Mouse (Mus musculus): ENCODE measurements around the gene Klrb1b. TPM values are rescaled to one million over a fixed set of nuclear protein-coding genes. Genes with fewer than 3 reads are reported as not detected.
A peak's percentile ranks its signal among the peaks of the same experiment; 100 is the strongest.
"Not testable (repeated sequence)": the region's sequence is repeated elsewhere in the genome, so short reads cannot be mapped to it uniquely, and the experiment has no call there.

The Klrb1b gene
- polyA plus RNA-seq, 1 experiment from 2014 or later = not detected

DNA sequence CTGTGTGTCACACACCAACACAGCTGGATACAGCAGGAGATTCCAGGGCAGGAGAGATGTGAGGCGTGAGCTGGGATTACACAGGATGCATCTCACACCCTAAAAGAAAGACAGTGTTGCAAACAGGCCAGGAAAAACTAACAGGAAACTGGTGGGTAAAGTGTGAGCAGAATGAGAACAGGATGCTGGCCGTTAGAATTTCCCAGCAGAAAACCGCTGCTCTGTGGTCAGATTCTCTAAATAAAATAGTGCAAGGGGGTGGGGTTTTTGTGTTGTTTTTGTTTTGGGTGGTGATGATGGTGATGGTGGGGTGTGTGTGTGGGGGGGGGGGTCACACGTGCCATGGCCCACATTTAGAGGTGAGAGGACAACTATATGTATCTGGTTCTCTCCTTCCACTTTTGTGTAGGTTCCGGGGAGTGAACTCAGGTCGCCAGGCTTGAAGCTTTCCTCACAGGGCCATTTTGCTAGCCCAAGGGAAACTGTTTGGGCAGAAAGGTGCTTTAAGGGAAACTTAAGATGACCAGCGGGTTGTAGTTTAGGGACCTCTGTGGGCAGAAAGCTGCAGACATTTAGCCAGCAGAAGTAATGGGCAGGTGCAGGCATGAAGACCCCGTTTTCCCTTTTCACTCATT lies 29.7 kb downstream of the Klrb1b start:
- Histone ChIP-seq H3K27ac (no peak overlapping the region), H3K9me3 (no peaks in the 10 kb centered on the region), H3K36me3 (no peaks in the 10 kb centered on the region), H3K9ac (no peak overlapping the region), H3K4me3 (no peak overlapping the region), H3K4me2 (replicated peaks) (no peak overlapping the region), H3K4me1 (peaks cover 14% of the 10 kb centered on the region), H3K27me3 (no peaks in the 10 kb centered on the region)
- no peak for ATAC-seq (ENCODE audit: low FRiP score, low read depth)
- WGBS = 70% methylated on average over 8 of the region's 8 CpGs

DNA sequence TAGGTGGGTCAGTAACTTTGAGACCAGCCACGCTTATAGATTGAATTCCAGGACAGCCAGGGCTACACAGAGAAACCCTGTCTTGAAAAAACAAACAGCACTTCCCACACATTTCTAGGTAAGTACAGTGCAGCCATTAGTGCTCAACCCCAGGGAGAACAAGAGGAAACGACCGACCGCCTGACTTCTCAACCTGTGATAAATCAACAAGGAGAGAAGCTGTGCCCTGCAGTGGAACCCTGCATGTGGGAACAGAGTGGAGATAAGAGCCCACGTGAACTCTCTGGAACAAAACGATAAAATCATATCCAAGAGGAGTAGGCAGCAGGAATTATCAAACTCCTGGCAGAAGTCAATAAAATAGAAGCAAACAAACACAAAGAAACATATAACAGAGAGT lies 32.4 kb downstream of the Klrb1b start:
- no peak overlapping the region for H3K4me3 ChIP-seq
- no peaks in the 10 kb centered on the region for H3K9me3 ChIP-seq
- no peak overlapping the region for H3K27ac ChIP-seq
- H3K27me3 ChIP-seq = no peaks in the 10 kb centered on the region
- ATAC-seq (ENCODE audit: low FRiP score, low read depth) = no peak
- H3K4me1 ChIP-seq = peaks cover 14% of the 10 kb centered on the region
- no peak overlapping the region for H3K9ac ChIP-seq
- no peak overlapping the region for H3K4me2 ChIP-seq (replicated peaks)
- WGBS = 44% methylated on average over 6 of the region's 6 CpGs
- H3K36me3 ChIP-seq = no peaks in the 10 kb centered on the region

DNA sequence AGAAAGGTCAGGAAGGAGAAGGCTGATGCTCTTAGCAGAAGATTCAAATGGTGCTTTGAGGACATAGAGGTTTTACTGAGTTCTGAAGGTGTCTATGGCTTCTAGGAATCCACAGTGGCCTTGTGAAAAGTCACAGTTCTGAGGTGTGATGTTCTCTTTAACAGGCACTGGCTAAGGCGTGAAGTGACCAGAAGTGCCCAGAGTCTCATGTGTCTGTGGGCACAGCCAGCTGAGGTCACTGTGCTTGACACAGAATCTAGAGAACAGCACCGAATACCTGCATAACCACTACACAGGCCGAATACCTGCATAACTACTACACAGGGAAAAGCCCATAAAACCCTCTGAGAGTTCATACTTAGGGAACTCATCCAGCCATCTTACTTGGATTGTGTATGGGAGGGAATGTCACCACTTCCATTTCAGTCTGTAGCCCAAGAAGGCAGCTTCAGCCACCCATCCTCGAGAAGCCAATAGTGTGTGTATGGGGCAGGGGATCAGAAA lies 35.6 kb downstream of the Klrb1b start:
- not testable (repeated sequence) for H3K27ac ChIP-seq; H3K4me3 ChIP-seq; H3K4me1 ChIP-seq; H3K27me3 ChIP-seq; H3K36me3 ChIP-seq; H3K9me3 ChIP-seq; ATAC-seq (ENCODE audit: low FRiP score, low read depth); H3K4me2 ChIP-seq (replicated peaks); H3K9ac ChIP-seq
- 71% methylated on average over 4 of the region's 4 CpGs for WGBS

DNA sequence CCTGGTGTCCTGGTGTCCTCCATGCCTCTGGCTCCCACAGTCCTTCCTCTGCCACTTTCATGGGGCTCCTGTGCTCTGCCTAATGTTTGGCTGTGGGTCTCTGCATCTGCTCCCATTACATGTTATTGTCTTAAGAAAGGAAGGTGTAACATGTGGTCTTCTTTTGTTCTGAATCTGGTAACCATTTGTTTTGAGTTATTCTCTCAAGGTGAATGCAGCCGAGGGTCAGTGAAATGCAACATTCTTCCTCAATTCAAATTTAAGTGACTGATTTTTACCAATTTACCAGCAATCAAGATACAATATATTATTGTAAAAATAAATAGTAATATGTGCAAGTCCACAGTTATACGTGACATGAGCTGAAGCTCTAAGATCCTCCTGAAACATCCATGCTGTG lies 37.0 kb downstream of the Klrb1b start, which contains the start of gene Klrb1c:
Klrb1c (minus strand) TSS at position 101 of the 400 bp plus-strand sequence.
- peaks cover 3% of the 10 kb centered on the region; the same call in 1 of the 2 replicates for H3K4me1 ChIP-seq
- no peak for ATAC-seq (ENCODE audit: low FRiP score, low read depth)
- H3K9me3 ChIP-seq = no peaks in the 10 kb centered on the region
- H3K9ac ChIP-seq = no peak within 1 kb of the TSS
- H3K4me3 ChIP-seq = no peak within 1 kb of the TSS
- no peak within 1 kb of the TSS for H3K27ac ChIP-seq
- H3K4me2 ChIP-seq (replicated peaks) = no peak within 1 kb of the TSS
- WGBS = 73% methylated on average over 2 of the region's 2 CpGs
- no peaks in the 10 kb centered on the region for H3K27me3 ChIP-seq
- no peaks in the 10 kb centered on the region for H3K36me3 ChIP-seq

DNA sequence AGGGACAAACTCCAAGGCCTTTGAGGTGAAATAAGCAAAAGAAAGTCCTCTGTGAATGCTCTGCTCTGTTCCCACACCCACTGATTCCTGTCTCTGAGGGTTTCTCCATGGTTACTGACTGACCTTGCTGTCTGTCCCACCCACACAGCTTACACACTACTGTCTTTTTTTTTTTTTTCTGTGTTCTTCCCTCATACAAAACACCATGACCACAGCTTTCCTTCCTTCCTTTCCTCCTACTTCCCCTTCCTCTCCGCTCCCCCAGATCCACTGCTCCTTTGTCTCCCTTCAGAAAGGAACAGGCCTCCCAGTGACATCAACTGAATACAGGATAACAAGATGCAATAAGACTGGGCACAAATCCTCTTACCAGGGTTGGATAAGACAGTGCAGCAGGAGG lies 37.6 kb downstream of the Klrb1b start:
- H3K27ac ChIP-seq = no peak overlapping the region
- H3K4me2 ChIP-seq (replicated peaks) = no peak overlapping the region
- H3K36me3 ChIP-seq = no peaks in the 10 kb centered on the region
- ATAC-seq (ENCODE audit: low FRiP score, low read depth) = no peak
- H3K27me3 ChIP-seq = no peaks in the 10 kb centered on the region
- H3K4me1 ChIP-seq = peaks cover under 1% of the 10 kb centered on the region; the same call in 1 of the 2 replicates
- H3K9ac ChIP-seq = no peak overlapping the region
- H3K9me3 ChIP-seq = no peaks in the 10 kb centered on the region
- no peak overlapping the region for H3K4me3 ChIP-seq
- WGBS = 92% methylated on average over 1 of the region's 1 CpGs

DNA sequence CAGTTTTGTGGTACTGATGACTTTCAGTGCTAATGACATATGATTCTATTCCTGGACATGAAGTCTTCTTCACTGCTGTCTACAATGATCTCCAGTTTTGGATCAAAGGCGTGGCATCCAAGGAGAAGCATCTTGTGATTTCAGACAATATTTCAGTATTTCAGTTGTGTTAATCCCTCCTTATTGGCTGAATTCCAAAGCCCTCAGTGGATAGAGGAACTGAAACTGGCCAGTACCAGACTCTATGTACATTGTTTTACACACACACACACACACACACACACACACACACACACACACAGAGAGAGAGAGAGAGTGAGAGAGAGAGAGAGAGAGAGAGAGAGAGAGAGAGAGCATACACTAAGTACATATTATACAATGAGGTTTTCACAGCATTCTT lies 39.7 kb downstream of the Klrb1b start:
- not testable (repeated sequence) for H3K4me2 ChIP-seq (replicated peaks); ATAC-seq (ENCODE audit: low FRiP score, low read depth); H3K9me3 ChIP-seq; H3K27me3 ChIP-seq; H3K4me3 ChIP-seq; H3K4me1 ChIP-seq; H3K36me3 ChIP-seq; H3K9ac ChIP-seq; H3K27ac ChIP-seq
- 88% methylated on average over 1 of the region's 1 CpGs for WGBS

DNA sequence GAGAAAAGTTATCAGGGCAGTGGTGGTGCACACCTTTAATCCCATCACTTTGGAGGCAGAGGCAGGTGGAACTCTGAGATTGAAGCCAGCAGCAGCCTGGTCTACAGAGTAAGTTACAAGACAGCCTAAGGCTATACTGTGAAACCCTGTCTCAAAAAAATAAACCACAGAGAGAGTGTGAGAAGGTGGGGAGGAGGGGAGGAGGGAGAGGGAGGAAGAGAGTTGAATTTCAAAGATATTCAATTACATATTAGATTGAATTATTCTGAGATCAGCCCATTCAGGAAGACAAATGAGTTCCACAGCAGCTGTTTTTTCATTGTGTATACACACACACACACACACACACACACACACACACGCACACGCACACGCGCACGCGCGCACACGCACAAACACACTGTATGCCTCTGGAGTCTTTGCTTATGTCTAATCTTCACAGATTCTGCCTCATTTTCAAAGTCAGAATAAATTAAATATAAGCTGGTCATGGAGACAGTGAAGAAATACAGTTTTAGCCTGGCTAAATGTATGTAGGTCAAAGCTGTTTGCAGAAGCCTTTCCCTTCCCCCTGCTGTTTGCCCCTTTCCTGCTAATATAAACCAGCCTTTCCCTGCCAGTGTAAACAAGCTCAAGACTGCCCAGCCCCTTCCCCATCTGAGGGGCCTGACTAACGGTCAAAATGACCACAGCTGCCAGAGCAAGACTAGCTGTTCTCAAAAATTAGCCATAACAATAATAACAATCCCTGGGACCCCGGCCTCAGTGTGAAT lies 56.5 kb downstream of the Klrb1b start:
- Histone ChIP-seq H3K27me3 (no peaks in the 10 kb centered on the region), H3K9me3 (peaks cover 9% of the 10 kb centered on the region; the same call in 1 of the 2 replicates), H3K4me3 (no peak overlapping the region), H3K36me3 (no peaks in the 10 kb centered on the region), H3K9ac (no peak overlapping the region), H3K4me2 (replicated peaks) (0 out of 2 replicates have a peak overlapping the region, but pooled peaks have one; percentile 7), H3K4me1 (0 out of 2 replicates have a peak, but pooled peaks cover 6% of the 10 kb centered on the region), H3K27ac (no peak overlapping the region)
- 0 out of 2 replicates have a peak, but pooled peaks have one; percentile 25 for ATAC-seq (ENCODE audit: low FRiP score, low read depth)
- WGBS = 76% methylated on average over 10 of the region's 10 CpGs

DNA sequence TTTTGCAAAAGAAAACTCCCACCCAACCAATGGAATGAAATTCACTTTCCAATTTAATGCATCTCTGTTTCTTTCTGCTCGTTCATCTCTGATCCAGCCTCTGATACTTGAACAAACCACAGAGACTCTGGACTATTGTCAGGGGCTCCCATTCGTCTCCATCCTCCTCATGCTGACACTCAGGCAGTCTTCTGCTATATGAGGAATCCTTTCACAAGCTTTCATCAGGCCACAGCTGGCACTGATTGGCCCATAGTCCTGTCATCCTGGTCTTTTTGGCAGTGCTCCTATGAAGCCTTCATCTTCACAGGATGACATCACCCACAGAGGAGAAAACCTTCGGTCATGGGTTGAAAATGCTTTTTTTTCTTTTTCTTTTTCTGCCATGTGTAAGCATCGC lies 58.1 kb downstream of the Klrb1b start:
- ATAC-seq (ENCODE audit: low FRiP score, low read depth) = no peak
- H3K4me1 ChIP-seq = 0 out of 2 replicates have a peak, but pooled peaks cover 6% of the 10 kb centered on the region
- no peaks in the 10 kb centered on the region for H3K9me3 ChIP-seq
- 83% methylated on average over 4 of the region's 4 CpGs for WGBS
- no peaks in the 10 kb centered on the region for H3K36me3 ChIP-seq
- H3K4me3 ChIP-seq = no peak overlapping the region
- no peaks in the 10 kb centered on the region for H3K27me3 ChIP-seq
- no peak overlapping the region for H3K9ac ChIP-seq
- H3K27ac ChIP-seq = no peak overlapping the region
- no peak overlapping the region for H3K4me2 ChIP-seq (replicated peaks)

DNA sequence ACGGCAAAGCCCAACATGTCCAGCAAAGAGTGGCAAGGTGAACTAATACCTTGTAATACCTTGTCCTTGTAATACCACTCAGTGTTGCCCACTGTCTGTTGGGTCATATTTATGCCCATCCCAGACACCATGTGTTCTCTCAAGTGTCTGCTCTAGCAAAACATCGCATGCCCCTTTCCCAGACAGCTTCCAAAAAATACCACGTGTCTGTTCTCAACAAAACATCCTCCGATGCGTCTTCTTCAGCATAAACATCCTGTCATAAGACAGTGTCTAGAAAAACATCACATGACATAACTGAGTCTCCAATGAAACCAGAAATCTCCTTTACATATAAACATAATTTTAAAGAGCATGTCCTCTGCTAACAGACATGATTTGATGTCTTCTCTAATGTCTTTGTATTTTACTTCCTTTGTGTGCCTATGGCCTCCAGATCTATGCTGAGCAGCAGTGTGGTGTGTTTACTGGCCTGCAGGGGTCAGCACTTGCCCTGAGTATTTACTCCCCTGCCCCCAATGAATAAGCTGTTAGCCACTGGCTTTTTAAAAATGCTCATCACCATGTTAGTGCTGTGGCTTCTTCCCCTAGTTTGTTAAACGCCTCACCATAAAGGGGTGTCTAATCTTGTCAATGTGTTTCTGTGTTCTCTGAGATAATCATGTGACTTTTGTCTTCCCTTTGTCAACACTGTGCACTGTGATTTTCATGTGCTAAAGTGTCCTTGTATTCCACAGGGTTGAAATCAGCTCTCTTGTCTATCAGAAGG lies 59.5 kb downstream of the Klrb1b start:
- H3K9me3 ChIP-seq; H3K27ac ChIP-seq; H3K27me3 ChIP-seq; ATAC-seq (ENCODE audit: low FRiP score, low read depth); H3K4me3 ChIP-seq; H3K9ac ChIP-seq; H3K4me2 ChIP-seq (replicated peaks); H3K4me1 ChIP-seq; H3K36me3 ChIP-seq: not testable (repeated sequence)
- WGBS = 68% methylated on average over 6 of the region's 6 CpGs

DNA sequence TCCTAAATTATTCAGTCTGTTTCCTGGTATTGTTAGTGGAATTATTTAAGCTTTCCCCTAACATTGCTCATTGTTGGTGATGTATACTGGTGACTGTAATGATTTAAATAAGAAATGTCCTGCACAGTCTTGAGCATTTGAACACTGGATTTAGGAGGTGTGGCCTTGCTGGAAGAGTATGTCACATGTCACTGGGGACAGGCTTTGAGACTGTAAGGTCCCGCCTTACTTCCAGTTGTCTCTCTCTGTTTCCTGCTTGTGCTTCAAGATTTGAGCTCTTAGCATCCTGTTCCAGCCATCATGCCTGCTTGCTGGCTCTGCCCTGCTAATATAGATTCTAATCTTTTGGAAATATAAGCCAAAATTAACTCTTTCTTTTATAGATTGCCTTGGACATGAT lies 60.9 kb downstream of the Klrb1b start:
- no peaks in the 10 kb centered on the region for H3K9me3 ChIP-seq
- no peaks in the 10 kb centered on the region for H3K27me3 ChIP-seq
- H3K9ac ChIP-seq = no peak overlapping the region
- no peak for ATAC-seq (ENCODE audit: low FRiP score, low read depth)
- 61% methylated on average over 1 of the region's 1 CpGs for WGBS
- H3K4me1 ChIP-seq = 0 out of 2 replicates have a peak, but pooled peaks cover 9% of the 10 kb centered on the region
- H3K36me3 ChIP-seq = no peaks in the 10 kb centered on the region
- no peak overlapping the region for H3K27ac ChIP-seq
- no peak overlapping the region for H3K4me2 ChIP-seq (replicated peaks)
- H3K4me3 ChIP-seq = no peak overlapping the region

DNA sequence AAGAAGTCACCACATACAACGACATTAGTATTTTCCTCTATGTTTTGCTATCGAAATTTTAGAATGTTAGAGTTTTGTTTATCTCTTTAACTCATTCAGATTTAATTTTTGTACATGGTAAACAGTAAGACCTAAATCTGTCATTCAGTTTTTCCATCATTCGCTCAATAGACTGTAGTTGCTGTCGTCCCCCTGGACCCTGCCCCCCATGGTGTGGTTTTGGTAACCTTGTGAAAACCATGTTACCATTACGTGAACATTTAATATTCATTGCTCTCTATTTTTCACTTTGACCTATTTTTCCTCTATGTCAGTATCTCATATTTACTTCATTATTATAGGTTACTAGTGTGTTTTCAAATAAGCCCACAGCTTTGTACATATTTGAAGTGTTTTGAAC lies 61.5 kb downstream of the Klrb1b start:
- H3K4me2 ChIP-seq (replicated peaks) = peak overlapping the region; percentile 58
- peak overlapping the region; percentile 56 for H3K4me3 ChIP-seq
- H3K4me1 ChIP-seq = 0 out of 2 replicates have a peak, but pooled peaks cover 4% of the 10 kb centered on the region
- WGBS = 21% methylated on average over 5 of the region's 5 CpGs
- no peaks in the 10 kb centered on the region for H3K36me3 ChIP-seq
- no peak for ATAC-seq (ENCODE audit: low FRiP score, low read depth)
- H3K9ac ChIP-seq = peak overlapping the region; percentile 31; the same call in 1 of the 2 replicates
- no peaks in the 10 kb centered on the region for H3K27me3 ChIP-seq
- H3K9me3 ChIP-seq = no peaks in the 10 kb centered on the region
- no peak overlapping the region for H3K27ac ChIP-seq

Data from limb, embryonic 13.5 days (tissue).